11 mouse cellular contexts compared by ENCODE assay signal in the genomic region with DNA sequence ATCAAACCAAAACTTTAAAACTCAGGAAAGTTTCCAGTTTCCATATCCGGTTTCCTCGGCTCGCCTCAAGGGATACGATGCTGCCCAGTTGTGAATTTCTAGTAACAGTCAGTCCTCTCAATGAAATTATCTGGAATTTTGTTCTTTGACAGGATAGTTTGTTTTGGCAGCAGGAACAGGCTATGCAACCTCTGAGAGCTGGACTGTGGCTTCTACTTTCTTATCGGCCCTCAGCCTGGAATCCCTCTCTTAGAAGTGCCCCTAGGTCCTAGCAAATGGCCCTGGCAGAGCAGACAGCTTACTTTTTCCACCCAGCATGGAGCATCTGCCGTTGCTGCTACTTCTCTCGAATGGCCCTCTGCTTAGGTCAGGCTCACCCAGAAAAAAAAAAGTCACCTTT.
"Had no signal": no experiment of that assay in that cellular context is flagged by ENCODE, and none has a peak within 500 bp of the region (broad histone marks: within the 10 kb centered on the region; RNA-seq: fewer than 3 reads in every experiment).

No protein-coding gene starts in this region.

- H3K27ac ChIP-seq: limb, embryonic 12.5 days; liver, embryonic 14.5 days; midbrain, embryonic 13.5 days had no signal

- DNase-seq: kidney, adult 9 months; kidney, postnatal 10 days; liver; lung, adult 2 months; lung, postnatal 36 days; right cerebral cortex, postnatal 14 days; thymus, postnatal 36 days had no signal

- H3K4me2 ChIP-seq: limb, embryonic 12.5 days; midbrain, embryonic 13.5 days had no signal

- H3K36me3 ChIP-seq: limb, embryonic 12.5 days; midbrain, embryonic 13.5 days had no signal

- H3K27me3 ChIP-seq: limb, embryonic 12.5 days; midbrain, embryonic 13.5 days had no signal

- H3K9me3 ChIP-seq: limb, embryonic 12.5 days; midbrain, embryonic 13.5 days had no signal

- H3K9ac ChIP-seq: limb, embryonic 12.5 days; liver, embryonic 14.5 days; midbrain, embryonic 13.5 days had no signal

- H3K4me1 ChIP-seq: limb, embryonic 12.5 days; midbrain, embryonic 13.5 days had no signal

- ATAC-seq: lung, postnatal 0 days; midbrain, embryonic 13.5 days had no signal

- H3K4me3 ChIP-seq: limb, embryonic 12.5 days; midbrain, embryonic 13.5 days had no signal
